Mouse (Mus musculus) neural tube, embryonic 11.5 days (tissue): ENCODE measurements at regions not wholly inside any gene's neighbourhood (a gene's known extent, or its start where the extent isn't known, plus 50 kb on each side); places are given as distances from the start of the nearest gene placed in this dataset.
A peak's percentile ranks its signal among the peaks of the same experiment; 100 is the strongest.
"Not testable (repeated sequence)": the region's sequence is repeated elsewhere in the genome, so short reads cannot be mapped to it uniquely, and the experiment has no call there.

Experiments used
- ATAC-seq: fragments of 200-750 bp; cut with Nextera tagmentation; 2 replicates; pipeline ENCODE4 v1.8.0; 2017; ENCODE audit warnings: moderate number of reproducible peaks, mild to moderate bottlenecking, moderate TSS enrichment, moderate library complexity; ENCODE audit not compliant: insufficient read depth, low FRiP score, low TSS enrichment
- DNase-seq: peaks from one replicate; pipeline ENCODE4 v3.0.0-alpha.2; 2015; ENCODE audit warnings: low spot score
- H3K27ac ChIP-seq: fragments of 300-500 bp; sonication (generic); 2 replicates; pipeline ENCODE4 v1.5.1; 2014; ENCODE audit warnings: low read depth, mild to moderate bottlenecking, low read length
- H3K27me3 ChIP-seq: fragments of 300-500 bp; sonication (generic); 2 replicates; pipeline ENCODE4 v1.6.1; 2014; ENCODE audit warnings: mild to moderate bottlenecking, low read length, mixed read lengths; ENCODE audit not compliant: control insufficient read depth, insufficient read depth
- H3K36me3 ChIP-seq: fragments of 300-500 bp; sonication (generic); 2 replicates; pipeline ENCODE4 v1.6.1; 2014; ENCODE audit warnings: mild to moderate bottlenecking, low read length, moderate library complexity, mixed read lengths; ENCODE audit not compliant: control insufficient read depth, insufficient read depth
- H3K4me1 ChIP-seq: fragments of 300-500 bp; sonication (generic); 2 replicates; pipeline ENCODE4 v1.6.1; 2014; ENCODE audit warnings: low read length, mixed read lengths; ENCODE audit not compliant: control insufficient read depth, insufficient read depth
- H3K4me2 ChIP-seq: fragments of 300-500 bp; sonication (generic); 2 replicates; pipeline ENCODE4 v1.6.1; 2014; ENCODE audit warnings: low read depth, mild to moderate bottlenecking, moderate library complexity
- H3K4me3 ChIP-seq: fragments of 300-500 bp; sonication (generic); 2 replicates; pipeline ENCODE4 v1.5.1; 2014; ENCODE audit warnings: low read depth, low read length
- H3K9ac ChIP-seq: fragments of 300-500 bp; sonication (generic); 2 replicates; pipeline ENCODE4 v1.6.1; 2014; ENCODE audit warnings: mild to moderate bottlenecking, low read length
- H3K9me3 ChIP-seq: fragments of 300-500 bp; sonication (generic); 2 replicates; pipeline ENCODE4 v1.6.1; 2016; ENCODE audit warnings: low read length; ENCODE audit not compliant: control insufficient read depth
- WGBS: fragments of 180-500 bp; shearing (Covaris S2); extraction: QIAGEN DNeasy Blood & Tissue Kit; methylation state at CpG from one replicate; pipeline ENCODE4 v1.1.7; 2014; 5-methylcytosine and 5-hydroxymethylcytosine counted together

GRCm38 (mm10) chr12:45489029-45489428 is 414.5 kb upstream of the Stxbp6 start:
- Histone ChIP-seq H3K4me3 (no peak overlapping the region), H3K36me3 (no peaks in the 10 kb centered on the region), H3K27ac (no peak overlapping the region), H3K27me3 (no peaks in the 10 kb centered on the region), H3K4me1 (no peaks in the 10 kb centered on the region), H3K4me2 (no peak overlapping the region), H3K9me3 (no peaks in the 10 kb centered on the region), H3K9ac (no peak overlapping the region)
- no peak for ATAC-seq
- no peak for DNase-seq
- WGBS: 50% methylated on average over 1 of the region's 1 CpGs

DNA sequence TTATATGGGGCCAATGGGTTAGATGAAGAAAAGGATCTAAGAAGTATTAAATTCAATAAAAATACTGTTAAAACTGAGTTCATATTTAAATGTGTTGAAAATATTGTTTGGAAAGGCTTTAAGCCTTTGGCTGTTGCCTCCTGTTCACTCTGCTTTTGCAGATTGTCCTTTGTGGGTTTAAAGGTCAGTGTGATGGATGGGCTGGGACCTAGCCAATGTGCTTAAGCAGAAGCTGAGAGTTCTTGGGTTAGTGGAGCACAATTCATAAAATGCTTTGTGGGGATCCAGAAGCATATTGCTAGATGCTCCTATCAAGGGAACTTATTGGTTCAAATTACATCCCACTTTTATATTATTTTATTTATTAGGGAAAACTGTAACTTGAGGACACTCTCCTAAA is 402.4 kb upstream of the Stxbp6 start:
- ATAC-seq: no peak
- H3K4me2 ChIP-seq: no peak overlapping the region

GRCm38 (mm10) chr12:45468093-45468492 is 393.6 kb upstream of the Stxbp6 start:
- DNase-seq: no peak
- Histone ChIP-seq H3K4me2 (no peak overlapping the region), H3K9me3 (no peaks in the 10 kb centered on the region), H3K27ac (no peak overlapping the region), H3K36me3 (no peaks in the 10 kb centered on the region), H3K4me3 (no peak overlapping the region), H3K9ac (no peak overlapping the region), H3K4me1 (no peaks in the 10 kb centered on the region), H3K27me3 (no peaks in the 10 kb centered on the region)
- 79% methylated on average over 3 of the region's 3 CpGs for WGBS
- ATAC-seq: no peak

More for the DNA sequence above, 402.4 kb upstream of the Stxbp6 start:
- H3K27ac ChIP-seq: no peak overlapping the region
- no peaks in the 10 kb centered on the region for H3K4me1 ChIP-seq
- H3K4me3 ChIP-seq: no peak overlapping the region
- H3K9me3 ChIP-seq: no peaks in the 10 kb centered on the region
- no peaks in the 10 kb centered on the region for H3K27me3 ChIP-seq
- H3K9ac ChIP-seq: no peak overlapping the region
- no peaks in the 10 kb centered on the region for H3K36me3 ChIP-seq
- no peak for DNase-seq

GRCm38 (mm10) chr12:45467058-45467457 is 392.5 kb upstream of the Stxbp6 start:
- H3K4me2 ChIP-seq: no peak overlapping the region

GRCm38 (mm10) chr12:45466066-45466465 is 391.6 kb upstream of the Stxbp6 start:
- peak; percentile 48 for DNase-seq
- H3K9ac ChIP-seq: no peak overlapping the region
- no peak overlapping the region for H3K4me2 ChIP-seq
- peak; percentile 75 for ATAC-seq
- no peak overlapping the region for H3K4me3 ChIP-seq
- H3K36me3 ChIP-seq: no peaks in the 10 kb centered on the region
- no peaks in the 10 kb centered on the region for H3K4me1 ChIP-seq
- H3K27ac ChIP-seq: no peak overlapping the region
- WGBS: 69% methylated on average over 3 of the region's 3 CpGs
- no peaks in the 10 kb centered on the region for H3K9me3 ChIP-seq
- H3K27me3 ChIP-seq: no peaks in the 10 kb centered on the region

More at GRCm38 (mm10) chr12:45467058-45467457, 392.5 kb upstream of the Stxbp6 start:
- Histone ChIP-seq H3K4me1 (no peaks in the 10 kb centered on the region), H3K9ac (no peak overlapping the region), H3K27me3 (no peaks in the 10 kb centered on the region), H3K4me3 (no peak overlapping the region), H3K27ac (0 out of 2 replicates have a peak overlapping the region, but pooled peaks have one; percentile 8), H3K36me3 (no peaks in the 10 kb centered on the region), H3K9me3 (no peaks in the 10 kb centered on the region)
- ATAC-seq (no peak), DNase-seq (peak; percentile 20)
- WGBS: 61% methylated on average over 2 of the region's 2 CpGs

GRCm38 (mm10) chr12:45464952-45465351 is 390.4 kb upstream of the Stxbp6 start:
- no peaks in the 10 kb centered on the region for H3K9me3 ChIP-seq
- ATAC-seq (no peak), DNase-seq (no peak)
- no peak overlapping the region for H3K4me3 ChIP-seq
- H3K4me2 ChIP-seq: no peak overlapping the region
- H3K9ac ChIP-seq: no peak overlapping the region
- no peaks in the 10 kb centered on the region for H3K27me3 ChIP-seq
- H3K4me1 ChIP-seq: no peaks in the 10 kb centered on the region
- no peaks in the 10 kb centered on the region for H3K36me3 ChIP-seq
- 70% methylated on average over 2 of the region's 2 CpGs for WGBS
- no peak overlapping the region for H3K27ac ChIP-seq

- H3K4me3 ChIP-seq, H3K36me3 ChIP-seq, H3K9ac ChIP-seq, ATAC-seq, H3K4me2 ChIP-seq, H3K4me1 ChIP-seq, H3K9me3 ChIP-seq, H3K27me3 ChIP-seq, DNase-seq, H3K27ac ChIP-seq: not testable (repeated sequence)
- WGBS: 92% methylated on average over 8 of the region's 8 CpGs
Measured at GRCm38 (mm10) chr12:45458746-45459145, 384.2 kb upstream of the Stxbp6 start.

- ATAC-seq: peak; percentile 79
- 63% methylated on average over 8 of the region's 8 CpGs for WGBS
Measured at GRCm38 (mm10) chr12:45443512-45444190, 369.1 kb upstream of the Stxbp6 start.

GRCm38 (mm10) chr12:45442474-45442873 is 368.0 kb upstream of the Stxbp6 start:
- no peak for DNase-seq
- 39% methylated on average over 4 of the region's 4 CpGs for WGBS
- Histone ChIP-seq H3K27me3 (no peaks in the 10 kb centered on the region), H3K27ac (no peak overlapping the region), H3K36me3 (no peaks in the 10 kb centered on the region), H3K4me3 (no peak overlapping the region), H3K4me1 (no peaks in the 10 kb centered on the region), H3K4me2 (no peak overlapping the region), H3K9me3 (no peaks in the 10 kb centered on the region), H3K9ac (no peak overlapping the region)
- ATAC-seq: no peak

More at GRCm38 (mm10) chr12:45443512-45444190, 369.1 kb upstream of the Stxbp6 start:
- Histone ChIP-seq H3K9ac (no peak overlapping the region), H3K9me3 (no peaks in the 10 kb centered on the region), H3K27me3 (no peaks in the 10 kb centered on the region), H3K36me3 (no peaks in the 10 kb centered on the region), H3K27ac (no peak overlapping the region), H3K4me2 (no peak overlapping the region), H3K4me1 (no peaks in the 10 kb centered on the region), H3K4me3 (no peak overlapping the region)
- peak; percentile 41 for DNase-seq
